Mouse (Mus musculus) kidney, embryonic 14.5 days (tissue): ENCODE measurements around the gene Eya4. TPM values are rescaled to one million over a fixed set of nuclear protein-coding genes. Genes with fewer than 3 reads are reported as not detected.

Experiments
- ATAC-seq: fragments of 200-750 bp; cut with Nextera tagmentation; 2 replicates; pipeline ENCODE4 v1.8.0; 2017; ENCODE audit warnings: moderate number of reproducible peaks, mild to moderate bottlenecking, moderate TSS enrichment, moderate library complexity; ENCODE audit not compliant: low FRiP score, low TSS enrichment
- H3K27ac ChIP-seq: fragments of 300-500 bp; sonication (generic); 2 replicates; pipeline ENCODE4 v1.5.1; 2014; ENCODE audit warnings: low read depth, mild to moderate bottlenecking, low read length, moderate library complexity, mixed read lengths
- H3K27me3 ChIP-seq: fragments of 300-500 bp; sonication (generic); 2 replicates; pipeline ENCODE4 v1.6.1; 2014; ENCODE audit warnings: mild to moderate bottlenecking, low read length; ENCODE audit not compliant: control insufficient read depth, insufficient read depth
- H3K36me3 ChIP-seq: fragments of 300-500 bp; sonication (generic); 2 replicates; pipeline ENCODE4 v1.6.1; 2014; ENCODE audit warnings: low read length, mixed read lengths; ENCODE audit not compliant: control insufficient read depth, insufficient read depth
- H3K4me1 ChIP-seq: fragments of 300-500 bp; sonication (generic); 2 replicates; pipeline ENCODE4 v1.6.1; 2014; ENCODE audit warnings: low read length, mixed read lengths; ENCODE audit not compliant: control insufficient read depth, insufficient read depth
- H3K4me2 ChIP-seq: fragments of 300-500 bp; sonication (generic); replicated peaks from 2 replicates; pipeline ENCODE4 v1.6.1; 2014; ENCODE audit warnings: low read depth, mild to moderate bottlenecking, low read length
- H3K4me3 ChIP-seq: fragments of 300-500 bp; sonication (generic); 2 replicates; pipeline ENCODE4 v1.5.1; 2014; ENCODE audit warnings: mild to moderate bottlenecking, low read length
- H3K9ac ChIP-seq: fragments of 300-500 bp; sonication (generic); 2 replicates; pipeline ENCODE4 v1.6.1; 2014; ENCODE audit warnings: low read depth, mild to moderate bottlenecking, low read length, moderate library complexity
- H3K9me3 ChIP-seq: fragments of 300-500 bp; sonication (generic); 2 replicates; pipeline ENCODE4 v1.6.1; 2016; ENCODE audit warnings: low read length; ENCODE audit not compliant: control insufficient read depth
- WGBS: fragments of 180-500 bp; shearing (Covaris S2); extraction: QIAGEN DNeasy Blood & Tissue Kit; methylation state at CpG from one replicate; pipeline ENCODE4 v1.1.7; 2014; 5-methylcytosine and 5-hydroxymethylcytosine counted together
- polyA plus RNA-seq: library from polyadenylated mRNA; unstranded; fragments of >200 nt; fragmentation: Nextera tagmentation; extraction: Ambion mirVana; gene quantifications from 2 replicates; pipeline ENCODE4 v1.2.1, GENCODE M21; 2014

Eya4 gene
- polyA plus RNA-seq, 1 experiment from 2014 or later, result 14.1 TPM

GRCm38 (mm10) chr10:23080749-23081547, 269.6 kb downstream of the Eya4 start:
- Histone ChIP-seq H3K4me1 (no peaks in the 10 kb centered on the region), H3K27me3 (no peaks in the 10 kb centered on the region), H3K4me2 (peak overlapping the region; percentile 22; the same call in 1 of the 2 replicates), H3K36me3 (no peaks in the 10 kb centered on the region), H3K4me3 (no peak overlapping the region), H3K9me3 (no peaks in the 10 kb centered on the region), H3K27ac (peak overlapping the region; percentile 38; the same call in 1 of the 2 replicates), H3K9ac (no peak overlapping the region)
- WGBS, result 31% methylated on average over 24 of the region's 24 CpGs
- peak; percentile 72 for ATAC-seq

GRCm38 (mm10) chr10:23076691-23077385, 273.7 kb downstream of the Eya4 start:
- H3K9ac ChIP-seq, result peak overlapping the region; percentile 55; the same call in 1 of the 2 replicates
- H3K4me3 ChIP-seq, result peak overlapping the region; percentile 16; the same call in 1 of the 2 replicates
- H3K4me1 ChIP-seq, result no peaks in the 10 kb centered on the region
- H3K4me2 ChIP-seq, result peak overlapping the region; percentile 46
- no peaks in the 10 kb centered on the region for H3K9me3 ChIP-seq
- peak overlapping the region; percentile 43; the same call in 1 of the 2 replicates for H3K27ac ChIP-seq
- peak; percentile 63 for ATAC-seq
- no peaks in the 10 kb centered on the region for H3K36me3 ChIP-seq
- 26% methylated on average over 21 of the region's 21 CpGs for WGBS
- no peaks in the 10 kb centered on the region for H3K27me3 ChIP-seq

- Histone ChIP-seq H3K9me3 (no peaks in the 10 kb centered on the region), H3K36me3 (no peaks in the 10 kb centered on the region), H3K4me2 (no peak overlapping the region), H3K27me3 (no peaks in the 10 kb centered on the region), H3K27ac (no peak overlapping the region), H3K4me3 (no peak overlapping the region), H3K9ac (no peak overlapping the region), H3K4me1 (no peaks in the 10 kb centered on the region)
- 54% methylated on average over 2 of the region's 2 CpGs for WGBS
- no peak for ATAC-seq
Observed at GRCm38 (mm10) chr10:23073431-23073830, 277.2 kb downstream of the Eya4 start.

GRCm38 (mm10) chr10:23063637-23064036, 286.9 kb downstream of the Eya4 start:
- H3K4me3 ChIP-seq, result no peak overlapping the region
- H3K4me2 ChIP-seq, result no peak overlapping the region
- H3K9ac ChIP-seq, result no peak overlapping the region
- no peaks in the 10 kb centered on the region for H3K27me3 ChIP-seq
- no peaks in the 10 kb centered on the region for H3K4me1 ChIP-seq
- H3K36me3 ChIP-seq, result no peaks in the 10 kb centered on the region
- ATAC-seq, result no peak
- 48% methylated on average over 6 of the region's 6 CpGs for WGBS
- H3K27ac ChIP-seq, result no peak overlapping the region
- no peaks in the 10 kb centered on the region for H3K9me3 ChIP-seq

- Histone ChIP-seq H3K9me3 (no peaks in the 10 kb centered on the region), H3K27me3 (no peaks in the 10 kb centered on the region), H3K27ac (no peak overlapping the region; the same call in 1 of the 2 replicates), H3K4me3 (no peak overlapping the region), H3K4me1 (no peaks in the 10 kb centered on the region), H3K36me3 (no peaks in the 10 kb centered on the region), H3K9ac (no peak overlapping the region), H3K4me2 (no peak overlapping the region)
- WGBS, result 67% methylated on average over 5 of the region's 5 CpGs
- ATAC-seq, result no peak
Observed at GRCm38 (mm10) chr10:23062719-23063118, 287.9 kb downstream of the Eya4 start.

- no peaks in the 10 kb centered on the region for H3K27me3 ChIP-seq
Observed at GRCm38 (mm10) chr10:23060694-23061060, 289.9 kb downstream of the Eya4 start.

GRCm38 (mm10) chr10:23060041-23060693, 290.4 kb downstream of the Eya4 start:
- Histone ChIP-seq H3K9me3 (no peaks in the 10 kb centered on the region), H3K27me3 (no peaks in the 10 kb centered on the region), H3K27ac (peak overlapping the region; percentile 73; the same call in 1 of the 2 replicates), H3K4me3 (no peak overlapping the region), H3K36me3 (no peaks in the 10 kb centered on the region), H3K4me2 (no peak overlapping the region), H3K9ac (no peak overlapping the region; the same call in 1 of the 2 replicates), H3K4me1 (no peaks in the 10 kb centered on the region)
- 65% methylated on average over 5 of the region's 5 CpGs for WGBS
- no peak for ATAC-seq

More at GRCm38 (mm10) chr10:23060694-23061060, 289.9 kb downstream of the Eya4 start:
- Histone ChIP-seq H3K9me3 (no peaks in the 10 kb centered on the region), H3K36me3 (no peaks in the 10 kb centered on the region), H3K9ac (no peak overlapping the region; the same call in 1 of the 2 replicates), H3K4me2 (no peak overlapping the region), H3K4me1 (no peaks in the 10 kb centered on the region), H3K27ac (peak overlapping the region; percentile 57; the same call in 1 of the 2 replicates), H3K4me3 (no peak overlapping the region)
- no peak for ATAC-seq
- WGBS, result 72% methylated on average over 3 of the region's 3 CpGs

- ATAC-seq, result peak; percentile 32; the same call in 1 of the 2 replicates
- no peaks in the 10 kb centered on the region for H3K36me3 ChIP-seq
- peaks cover 3% of the 10 kb centered on the region; the same call in 1 of the 2 replicates for H3K4me1 ChIP-seq
- no peak overlapping the region for H3K4me2 ChIP-seq
- no peak overlapping the region for H3K9ac ChIP-seq
- peak overlapping the region; percentile 74; the same call in 1 of the 2 replicates for H3K27ac ChIP-seq
- 24% methylated on average over 8 of the region's 8 CpGs for WGBS
- no peak overlapping the region for H3K4me3 ChIP-seq
- H3K9me3 ChIP-seq, result no peaks in the 10 kb centered on the region
- H3K27me3 ChIP-seq, result no peaks in the 10 kb centered on the region
Observed at GRCm38 (mm10) chr10:23053379-23053915, 297.1 kb downstream of the Eya4 start.
